Mouse (Mus musculus) fibroblast of lung, adult 2 months (primary cell): ENCODE data around the gene Aip.

Experiments
- DNase-seq: peaks from one replicate; pipeline ENCODE4 v3.0.0-alpha.2; 2011; ENCODE audit warnings: low read depth

Aip gene

GRCm38 (mm10) chr19:4152445-4153231 is 27.0 kb upstream of the Aip start:
- no peak for DNase-seq

GRCm38 (mm10) chr19:4151898-4152297 is 26.2 kb upstream of the Aip start:
- no peak for DNase-seq

- no peak for DNase-seq
These were observed 25.8 kb upstream of the Aip start for GRCm38 (mm10) chr19:4151488-4151860.

GRCm38 (mm10) chr19:4150567-4151487 is 25.2 kb upstream of the Aip start:
- DNase-seq, result no peak

GRCm38 (mm10) chr19:4149764-4150461 is 24.3 kb upstream of the Aip start:
- no peak for DNase-seq

GRCm38 (mm10) chr19:4149283-4149682 is 23.6 kb upstream of the Aip start:
- no peak for DNase-seq

GRCm38 (mm10) chr19:4148819-4149218 is 23.2 kb upstream of the Aip start:
- no peak for DNase-seq

GRCm38 (mm10) chr19:4148491-4148806 is 22.8 kb upstream of the Aip start, which contains the start of gene Coro1b:
Gene Coro1b, plus strand, starts transcription at chr19:4148619.
- peak; percentile 83 for DNase-seq

- no peak for DNase-seq
These were observed 22.3 kb upstream of the Aip start for GRCm38 (mm10) chr19:4147782-4148490.

- DNase-seq, result no peak
These were observed 21.4 kb upstream of the Aip start for GRCm38 (mm10) chr19:4147022-4147405.

GRCm38 (mm10) chr19:4146366-4147021 is 20.8 kb upstream of the Aip start:
- no peak for DNase-seq

GRCm38 (mm10) chr19:4145936-4146335 is 20.3 kb upstream of the Aip start:
- DNase-seq, result no peak

GRCm38 (mm10) chr19:4144550-4145498 is 19.2 kb upstream of the Aip start:
- no peak for DNase-seq

GRCm38 (mm10) chr19:4143759-4144268 is 18.2 kb upstream of the Aip start, which contains the start of gene Cabp4:
Gene Cabp4, minus strand, starts transcription at chr19:4144033.
- no peak for DNase-seq

GRCm38 (mm10) chr19:4142416-4143173 is 16.9 kb upstream of the Aip start:
- no peak for DNase-seq

GRCm38 (mm10) chr19:4140147-4140546 is 14.5 kb upstream of the Aip start:
- DNase-seq, result no peak

GRCm38 (mm10) chr19:4139446-4139845 is 13.8 kb upstream of the Aip start, which contains the start of gene Gpr152:
Gene Gpr152, plus strand, starts transcription at chr19:4139787.
- no peak for DNase-seq

- DNase-seq, result no peak
These were observed 12.3 kb upstream of the Aip start for GRCm38 (mm10) chr19:4137913-4138312.

GRCm38 (mm10) chr19:4136463-4136862 is 10.8 kb upstream of the Aip start:
- no peak for DNase-seq
